Mouse (Mus musculus) C2C12 (cell line): ENCODE measurements around the gene Wfikkn1. TPM values are rescaled to one million over a fixed set of nuclear protein-coding genes. Genes with fewer than 3 reads are reported as not detected.

Experiments used
- H3K27me3 ChIP-seq: one replicate; pipeline ENCODE4 v1.6.1; 2011; ENCODE audit not compliant: control insufficient read depth, insufficient read depth, insufficient read length
- H3K36me3 ChIP-seq: one replicate; pipeline ENCODE4 v1.6.1; 2011; ENCODE audit not compliant: control insufficient read depth, insufficient read depth
- H3K4me3 ChIP-seq: one replicate; pipeline ENCODE4 v1.5.1; 2011; ENCODE audit warnings: mild to moderate bottlenecking, control low read depth; ENCODE audit not compliant: poor library complexity, insufficient read depth, severe bottlenecking
- H3K79me2 ChIP-seq: one replicate; pipeline ENCODE4 v1.6.1; 2011; ENCODE audit not compliant: control insufficient read depth, insufficient read depth
- H3K79me3 ChIP-seq: one replicate; pipeline ENCODE4 v1.6.1; 2011; ENCODE audit warnings: low read depth, control low read depth
- H3ac ChIP-seq: one replicate; pipeline ENCODE3; 2011; ENCODE audit warnings: low read depth; ENCODE audit not compliant: control insufficient read depth, insufficient read length
- CEBPB ChIP-seq: IDR thresholded peaks from one replicate; pipeline ENCODE4 v1.6.1; 2011; ENCODE audit warnings: low read depth, mild to moderate bottlenecking, control low read depth, moderate library complexity
- CTCF ChIP-seq: IDR thresholded peaks from one replicate; pipeline ENCODE4 v1.5.1; 2011; ENCODE audit not compliant: control insufficient read depth, insufficient read depth, insufficient read length
- FOSL1 ChIP-seq: IDR thresholded peaks from one replicate; pipeline ENCODE4 v1.8.0; 2011; ENCODE audit warnings: mild to moderate bottlenecking, low read length; ENCODE audit not compliant: poor library complexity, insufficient read depth, severe bottlenecking
- MAX ChIP-seq: IDR thresholded peaks from one replicate; pipeline ENCODE4 v1.6.1; 2011; ENCODE audit warnings: mild to moderate bottlenecking, control low read depth
- MYOD1 ChIP-seq: IDR thresholded peaks from one replicate; pipeline ENCODE4 v1.6.1; 2011; ENCODE audit warnings: low read depth; ENCODE audit not compliant: control insufficient read depth, insufficient read length
- MYOG ChIP-seq: IDR thresholded peaks from one replicate; pipeline ENCODE4 v1.6.1; 2011; ENCODE audit not compliant: control insufficient read depth, insufficient read length; ENCODE audit errors: extremely low read depth
- USF1 ChIP-seq: IDR thresholded peaks from one replicate; pipeline ENCODE4 v1.6.1; 2011; ENCODE audit warnings: low read depth, mild to moderate bottlenecking, control low read depth, moderate library complexity
- polyA plus RNA-seq: library from polyadenylated mRNA; unstranded; fragments of >200 nt; fragmentation: generic; extraction: Trizol; gene quantifications from one replicate; pipeline ENCODE4 v1.2.1, GENCODE M21; 2012; ENCODE audit warnings: missing spikeins

Gene Wfikkn1
- polyA plus RNA-seq, 1 experiment, result 0.34 TPM

DNA sequence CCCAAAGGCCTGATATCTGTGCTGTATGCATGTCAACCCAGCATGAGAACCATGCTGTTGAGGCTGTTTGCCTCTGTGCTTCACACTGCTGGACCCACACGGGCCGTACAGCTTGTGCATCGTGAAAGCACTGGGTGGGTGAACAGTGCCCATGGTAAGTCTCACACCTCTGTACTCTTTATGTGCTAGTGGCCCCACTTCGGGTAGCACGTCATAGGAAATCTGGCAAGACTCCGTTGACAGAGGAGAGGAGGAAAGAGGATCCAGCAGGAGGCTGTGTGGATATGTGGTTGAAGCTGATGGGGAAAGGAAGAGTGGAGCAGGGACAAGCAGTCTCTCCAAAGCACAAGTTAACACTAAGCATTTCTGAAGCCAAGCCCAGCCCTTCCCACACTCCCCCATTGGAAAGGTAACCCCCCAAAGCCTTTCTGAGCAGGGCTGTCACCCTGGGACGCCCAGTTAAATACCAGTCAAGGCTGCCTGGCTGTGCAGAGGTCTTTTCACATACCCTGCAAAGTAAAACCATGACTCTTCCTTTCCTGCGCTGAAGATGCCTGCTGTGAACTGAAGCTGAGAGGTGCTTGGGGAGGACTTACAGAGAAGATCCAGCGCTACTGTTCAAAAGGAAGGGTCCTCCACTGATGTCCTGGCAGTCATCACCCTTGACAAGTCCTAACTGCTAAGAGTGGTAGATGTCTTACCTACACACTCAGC, 37.5 kb upstream of the Wfikkn1 start:
- H3K27me3 ChIP-seq, result no peaks in the 10 kb centered on the region
- peak overlapping the region; percentile 85 for H3K4me3 ChIP-seq
- peaks cover 61% of the 10 kb centered on the region for H3K79me2 ChIP-seq
- TF ChIP-seq MYOG (no peak), FOSL1 (no peak)
- peaks cover 37% of the 10 kb centered on the region for H3K79me3 ChIP-seq
- H3K36me3 ChIP-seq, result peaks cover 6% of the 10 kb centered on the region
- no peak overlapping the region for H3ac ChIP-seq

DNA sequence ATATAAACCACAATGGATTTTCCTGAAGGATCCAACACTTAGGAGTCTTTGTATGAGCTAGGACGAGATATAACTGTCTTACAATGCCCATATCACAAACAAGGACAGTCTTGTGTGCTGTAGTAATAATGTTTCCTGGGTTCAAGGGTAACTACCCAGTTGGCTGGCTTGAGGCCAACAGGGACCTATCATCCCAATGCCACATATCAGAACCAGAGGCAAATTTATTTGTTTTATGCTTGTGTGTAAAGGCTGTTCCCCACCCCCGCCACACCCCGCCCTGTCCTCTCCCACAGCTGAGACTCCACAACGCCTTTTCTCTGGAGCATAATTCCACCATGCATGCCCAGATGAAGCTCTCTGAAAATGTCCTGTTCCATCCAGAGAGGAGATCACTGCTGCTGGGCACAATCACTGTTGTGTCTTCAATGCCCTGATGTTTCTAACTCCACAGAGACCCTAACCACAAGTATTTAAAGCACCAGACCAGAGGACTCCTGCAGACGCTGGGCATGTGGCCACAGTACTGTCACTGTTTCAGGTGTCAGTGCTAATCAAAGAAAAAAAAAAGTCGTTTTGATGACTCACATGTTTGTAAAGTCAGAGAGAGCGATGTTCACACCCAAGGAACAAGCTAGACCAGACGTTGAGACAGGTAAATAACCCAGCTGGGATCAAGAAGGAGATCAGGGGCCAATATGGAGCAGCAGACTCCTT, 36.4 kb upstream of the Wfikkn1 start:
- H3K79me3 ChIP-seq, result peaks cover 39% of the 10 kb centered on the region
- H3K36me3 ChIP-seq, result peaks cover 6% of the 10 kb centered on the region
- no peak overlapping the region for H3K4me3 ChIP-seq
- H3ac ChIP-seq, result no peak overlapping the region
- H3K27me3 ChIP-seq, result no peaks in the 10 kb centered on the region
- peaks cover 68% of the 10 kb centered on the region for H3K79me2 ChIP-seq
- TF ChIP-seq USF1 (no peak), MYOD1 (no peak), CEBPB (no peak), FOSL1 (no peak), MYOG (no peak), CTCF (no peak), MAX (no peak)

DNA sequence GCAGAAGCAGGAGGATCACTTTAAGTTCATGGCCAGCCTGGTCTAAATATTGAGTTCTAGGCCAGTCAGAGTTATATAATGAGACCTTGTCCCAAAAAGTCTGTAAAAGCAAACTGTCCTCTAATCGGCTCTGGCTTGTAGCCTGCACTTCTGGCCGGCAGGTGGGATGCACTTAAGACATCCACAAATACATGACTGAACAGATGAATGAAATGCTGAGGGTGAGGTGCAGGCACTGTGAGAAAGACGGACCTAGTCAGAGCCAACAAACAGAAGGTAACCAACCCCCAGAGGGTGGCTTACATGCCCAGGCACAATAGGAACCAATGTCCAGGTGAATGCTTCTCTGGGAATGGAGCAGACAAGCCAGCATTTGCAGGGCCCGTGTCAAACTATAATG, 33.6 kb upstream of the Wfikkn1 start:
- TF ChIP-seq MYOG, result no peak
- no peak for TF ChIP-seq MYOD1
- no peak for TF ChIP-seq MAX
- TF ChIP-seq USF1, result no peak
- no peak for TF ChIP-seq FOSL1
- no peak for TF ChIP-seq CTCF
- no peak for TF ChIP-seq CEBPB
- H3K27me3 ChIP-seq, result no peaks in the 10 kb centered on the region
- no peak overlapping the region for H3K4me3 ChIP-seq

DNA sequence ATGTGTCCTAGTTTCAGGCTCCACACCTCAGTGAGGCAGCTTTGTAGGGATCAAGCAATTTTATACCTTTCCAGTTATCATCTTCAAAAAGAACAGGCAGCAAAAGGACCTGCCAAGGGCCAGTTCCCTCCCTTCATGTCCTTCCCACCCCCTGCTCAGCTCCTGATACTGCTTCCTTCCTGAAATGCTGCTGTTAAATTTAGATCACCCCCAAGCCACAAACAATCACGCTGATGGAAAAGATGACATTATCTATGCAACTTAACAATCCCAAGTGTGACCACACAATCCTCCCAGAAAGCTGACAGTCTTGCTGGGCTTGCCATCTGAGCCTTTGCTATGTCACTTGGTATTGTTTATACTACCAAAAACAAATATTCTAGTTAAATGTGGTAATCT, 33.2 kb upstream of the Wfikkn1 start:
- Histone ChIP-seq H3K79me2 (peaks cover 95% of the 10 kb centered on the region), H3K36me3 (peaks cover 6% of the 10 kb centered on the region), H3K27me3 (no peaks in the 10 kb centered on the region), H3K79me3 (peaks cover 53% of the 10 kb centered on the region), H3K4me3 (no peak overlapping the region), H3ac (no peak overlapping the region)
- no peak for TF ChIP-seq MAX

More for the DNA sequence above, 33.6 kb upstream of the Wfikkn1 start:
- peaks cover 95% of the 10 kb centered on the region for H3K79me2 ChIP-seq
- peaks cover 6% of the 10 kb centered on the region for H3K36me3 ChIP-seq
- peaks cover 52% of the 10 kb centered on the region for H3K79me3 ChIP-seq
- no peak overlapping the region for H3ac ChIP-seq

DNA sequence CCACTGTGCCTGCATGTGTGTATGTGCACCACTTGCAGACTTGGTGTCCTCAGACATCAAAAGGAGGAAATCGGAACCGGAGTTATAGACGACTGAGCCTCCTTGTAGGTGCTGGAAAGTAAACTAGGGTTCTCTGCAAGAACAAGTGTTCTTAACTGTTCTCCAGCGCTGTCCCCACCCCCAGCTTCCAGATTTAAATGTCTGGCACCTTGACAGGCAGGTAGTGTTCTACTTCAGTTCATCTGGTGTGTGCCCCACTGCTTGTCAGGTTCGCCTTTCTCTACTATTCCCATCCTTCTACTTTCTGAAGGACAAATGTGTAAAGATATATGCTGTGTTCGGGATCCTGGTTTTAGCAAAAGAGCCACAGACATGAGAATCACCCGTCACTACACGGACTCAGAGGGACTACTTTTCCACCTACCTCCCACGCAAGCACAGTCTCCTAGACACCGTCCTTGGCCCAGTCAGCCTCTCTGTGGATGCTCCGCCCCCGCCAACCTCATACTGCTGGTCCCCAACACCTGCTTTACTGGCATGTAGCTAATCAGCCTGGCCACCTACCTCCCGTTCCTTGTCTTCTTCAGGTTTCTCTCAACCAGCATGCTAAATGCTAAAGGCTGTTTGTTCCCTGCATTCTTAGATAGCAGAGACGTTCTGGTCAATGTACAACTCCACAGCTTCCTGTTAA, 32.7 kb upstream of the Wfikkn1 start:
- no peak overlapping the region for H3ac ChIP-seq
- no peak for TF ChIP-seq MYOD1
- no peaks in the 10 kb centered on the region for H3K27me3 ChIP-seq
- H3K79me2 ChIP-seq, result peaks cover 95% of the 10 kb centered on the region
- peaks cover 6% of the 10 kb centered on the region for H3K36me3 ChIP-seq
- no peak overlapping the region for H3K4me3 ChIP-seq
- peaks cover 52% of the 10 kb centered on the region for H3K79me3 ChIP-seq

DNA sequence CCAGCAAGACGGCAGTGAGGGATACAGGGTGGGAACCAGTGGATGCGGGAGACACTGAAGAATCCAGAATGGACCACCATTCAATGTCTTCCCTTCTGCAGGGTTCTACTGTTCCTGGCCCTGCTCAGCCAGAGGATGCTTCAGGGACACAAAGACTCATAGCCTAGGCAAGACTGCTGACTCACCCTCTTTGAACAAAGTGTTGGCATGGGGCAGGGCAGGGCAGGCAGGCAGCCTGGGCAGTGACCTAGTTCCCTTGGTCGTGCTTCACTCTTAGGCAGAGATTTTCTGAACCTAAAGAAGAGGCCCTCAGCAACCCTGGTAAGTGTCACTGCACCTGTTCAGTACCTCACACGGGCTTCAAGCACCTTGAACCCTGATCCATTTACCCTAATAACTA, 31.2 kb upstream of the Wfikkn1 start:
- no peak for TF ChIP-seq MAX
- Histone ChIP-seq H3ac (peak overlapping the region; percentile 6), H3K27me3 (no peaks in the 10 kb centered on the region), H3K36me3 (peaks cover 1% of the 10 kb centered on the region), H3K4me3 (no peak overlapping the region), H3K79me2 (peaks cover 94% of the 10 kb centered on the region), H3K79me3 (peaks cover 40% of the 10 kb centered on the region)
